Mouse (Mus musculus) stomach, postnatal 0 days (tissue): Measurements from ENCODE around the gene Apba1. TPM values are rescaled to one million over a fixed set of nuclear protein-coding genes. Genes with fewer than 3 reads are reported as not detected.
A peak's percentile ranks its signal among the peaks of the same experiment; 100 is the strongest.

Source experiments
- ATAC-seq: fragments of 200-750 bp; cut with Nextera tagmentation; 2 replicates; pipeline ENCODE4 v1.8.0; 2017; ENCODE audit not compliant: low FRiP score, low TSS enrichment
- DNase-seq: peaks from one replicate; pipeline ENCODE4 v3.0.0-alpha.2; 2016; ENCODE audit warnings: low spot score
- H3K27ac ChIP-seq: fragments of 300-500 bp; sonication (generic); replicated peaks from 2 replicates; pipeline ENCODE4 v1.5.1; 2014; ENCODE audit warnings: mild to moderate bottlenecking, control low read depth
- H3K27me3 ChIP-seq: fragments of 300-500 bp; sonication (generic); 2 replicates; pipeline ENCODE4 v1.6.1; 2014; ENCODE audit warnings: low read length; ENCODE audit not compliant: control insufficient read depth, insufficient read depth
- H3K36me3 ChIP-seq: fragments of 300-500 bp; sonication (generic); 2 replicates; pipeline ENCODE4 v1.6.1; 2014; ENCODE audit warnings: low read length, mixed read lengths; ENCODE audit not compliant: control insufficient read depth, insufficient read depth
- H3K4me1 ChIP-seq: fragments of 300-500 bp; sonication (generic); replicated peaks from 2 replicates; pipeline ENCODE4 v1.6.1; 2014; ENCODE audit warnings: antibody characterized with exemption; ENCODE audit not compliant: control insufficient read depth, insufficient read depth
- H3K4me2 ChIP-seq: fragments of 300-500 bp; sonication (generic); replicated peaks from 2 replicates; pipeline ENCODE4 v1.6.1; 2014; ENCODE audit warnings: low read depth, mild to moderate bottlenecking, control low read depth, moderate library complexity
- H3K4me3 ChIP-seq: fragments of 300-500 bp; sonication (generic); 2 replicates; pipeline ENCODE4 v1.5.1; 2014; ENCODE audit warnings: low read depth, low read length, control low read depth
- H3K9ac ChIP-seq: fragments of 300-500 bp; sonication (generic); 2 replicates; pipeline ENCODE4 v1.6.1; 2014; ENCODE audit warnings: mild to moderate bottlenecking, low read length, control low read depth, mixed read lengths
- H3K9me3 ChIP-seq: fragments of 300-500 bp; sonication (generic); 2 replicates; pipeline ENCODE4 v1.6.1; 2016; ENCODE audit warnings: low read length; ENCODE audit not compliant: control insufficient read depth
- CTCF ChIP-seq: IDR thresholded peaks from 2 replicates; pipeline ENCODE4 v1.5.1; 2016; ENCODE audit warnings: antibody characterized with exemption, low read depth, mild to moderate bottlenecking, moderate library complexity
- EP300 ChIP-seq: optimal IDR thresholded peaks from 2 replicates; pipeline ENCODE3; 2016; ENCODE audit warnings: antibody characterized with exemption
- WGBS: fragments of 180-500 bp; shearing (Covaris S2); extraction: QIAGEN DNeasy Blood & Tissue Kit; methylation state at CpG from one replicate; pipeline ENCODE4 v1.1.7; 2014; 5-methylcytosine and 5-hydroxymethylcytosine counted together
- polyA plus RNA-seq: library from polyadenylated mRNA; unstranded; fragments of >200 nt; fragmentation: Nextera tagmentation; extraction: Ambion mirVana; gene quantifications from 2 replicates; pipeline ENCODE4 v1.2.1, GENCODE M21; 2015

The Apba1 gene
- polyA plus RNA-seq, 1 experiment from 2014 or later, result 0.55 TPM

DNA sequence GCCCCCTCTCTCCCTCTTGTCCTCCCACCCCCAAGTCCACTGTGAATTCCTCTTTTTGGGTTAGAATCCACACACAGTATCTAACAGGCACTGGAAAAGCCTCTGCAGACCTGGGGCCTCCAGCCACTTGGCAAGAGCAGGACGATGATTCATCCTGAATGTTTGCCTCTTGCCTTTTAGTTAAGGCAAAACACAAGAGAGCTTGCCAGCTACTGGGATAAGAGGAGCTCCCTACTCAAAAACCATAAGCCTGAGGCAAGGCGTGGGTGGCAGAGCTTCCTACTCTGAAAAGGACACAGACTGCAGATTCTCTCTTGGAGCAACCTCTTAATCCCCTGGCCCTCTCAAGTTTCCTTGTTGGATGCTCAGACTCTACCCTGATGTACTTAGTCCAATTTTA is 208.5 kb downstream of the Apba1 start:
- Histone ChIP-seq H3K9me3 (no peaks in the 10 kb centered on the region), H3K27me3 (no peaks in the 10 kb centered on the region), H3K4me2 (no peak overlapping the region), H3K4me1 (0 out of 2 replicates have a peak, but pooled peaks cover 2% of the 10 kb centered on the region), H3K9ac (no peak overlapping the region), H3K4me3 (no peak overlapping the region), H3K27ac (peak overlapping the region; percentile 50; the same call in 1 of the 2 replicates), H3K36me3 (no peaks in the 10 kb centered on the region)
- no peak for TF ChIP-seq EP300
- TF ChIP-seq CTCF, result no peak
- WGBS, result 9% methylated on average over 2 of the region's 2 CpGs
- ATAC-seq (peak; percentile 73), DNase-seq (peak; percentile 56)

DNA sequence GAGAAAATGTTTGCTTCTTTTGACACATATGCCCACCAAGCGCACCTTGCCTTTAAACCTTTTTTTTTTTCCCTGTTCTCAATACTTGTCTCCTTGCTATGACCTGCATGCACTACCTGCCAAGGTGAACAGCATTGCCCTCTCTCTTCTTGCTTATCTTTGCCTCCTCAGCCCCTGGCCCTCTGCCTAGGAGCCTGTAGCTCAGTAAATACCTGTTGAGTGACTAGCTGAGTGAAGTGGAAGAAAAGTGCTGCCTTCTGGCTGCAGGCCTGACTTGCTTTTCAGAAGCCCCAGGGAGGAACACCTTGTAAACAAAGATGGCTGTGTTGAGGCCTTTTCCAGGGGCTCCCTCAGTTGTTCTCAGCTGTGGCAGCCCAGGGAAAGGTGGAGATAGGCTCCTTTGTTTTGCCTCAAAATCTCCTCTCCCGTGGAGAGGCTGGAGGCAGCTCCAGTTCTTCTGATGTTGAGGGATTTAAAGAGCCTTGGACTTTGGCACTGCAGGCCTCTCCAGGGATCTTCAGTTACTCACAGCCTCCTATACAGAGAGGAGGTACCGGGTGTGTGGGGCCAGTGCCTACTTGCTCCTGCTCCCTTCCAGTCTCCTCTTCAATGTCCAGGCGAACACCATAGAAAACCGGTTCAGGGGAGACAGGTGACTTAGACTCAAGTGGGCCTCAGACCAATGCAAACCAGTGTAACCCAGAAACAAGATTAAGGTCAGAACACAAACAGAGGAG is 209.6 kb downstream of the Apba1 start:
- peaks cover 2% of the 10 kb centered on the region for H3K4me1 ChIP-seq
- TF ChIP-seq EP300 (no peak), CTCF (no peak)
- H3K36me3 ChIP-seq, result no peaks in the 10 kb centered on the region
- no peak overlapping the region for H3K27ac ChIP-seq
- DNase-seq, result peak; percentile 46
- ATAC-seq, result peak; percentile 34; the same call in 1 of the 2 replicates
- no peak overlapping the region for H3K4me3 ChIP-seq
- no peaks in the 10 kb centered on the region for H3K9me3 ChIP-seq
- whole genome bisulfite sequencing, result 59% methylated on average over 5 of the region's 5 CpGs
- no peak overlapping the region for H3K4me2 ChIP-seq
- H3K27me3 ChIP-seq, result no peaks in the 10 kb centered on the region
- H3K9ac ChIP-seq, result no peak overlapping the region

- peaks cover 2% of the 10 kb centered on the region for H3K4me1 ChIP-seq
- H3K36me3 ChIP-seq, result no peaks in the 10 kb centered on the region
- WGBS, result 85% methylated on average over 2 of the region's 2 CpGs
- no peaks in the 10 kb centered on the region for H3K9me3 ChIP-seq
- no peak overlapping the region for H3K9ac ChIP-seq
- ATAC-seq (no peak), DNase-seq (no peak)
- H3K27me3 ChIP-seq, result no peaks in the 10 kb centered on the region
- no peak for TF ChIP-seq EP300
- no peak for TF ChIP-seq CTCF
- H3K4me2 ChIP-seq, result no peak overlapping the region
- no peak overlapping the region for H3K4me3 ChIP-seq
- no peak overlapping the region for H3K27ac ChIP-seq
These were observed 210.2 kb downstream of the Apba1 start for GRCm38 (mm10) chr19:23968862-23969225.

GRCm38 (mm10) chr19:23970374-23970773 is 211.7 kb downstream of the Apba1 start:
- no peak for TF ChIP-seq CTCF
- no peak for TF ChIP-seq EP300
- Histone ChIP-seq H3K4me1 (peaks cover 2% of the 10 kb centered on the region), H3K36me3 (no peaks in the 10 kb centered on the region), H3K9ac (no peak overlapping the region), H3K4me2 (no peak overlapping the region), H3K4me3 (no peak overlapping the region), H3K9me3 (no peaks in the 10 kb centered on the region), H3K27ac (no peak overlapping the region), H3K27me3 (no peaks in the 10 kb centered on the region)
- no peak for DNase-seq
- ATAC-seq, result no peak
- WGBS, result 77% methylated on average over 3 of the region's 3 CpGs

- H3K4me2 ChIP-seq, result no peak overlapping the region
- no peaks in the 10 kb centered on the region for H3K9me3 ChIP-seq
- TF ChIP-seq CTCF, result no peak
- TF ChIP-seq EP300, result no peak
- H3K4me1 ChIP-seq, result peaks cover 2% of the 10 kb centered on the region
- no peak overlapping the region for H3K27ac ChIP-seq
- no peaks in the 10 kb centered on the region for H3K27me3 ChIP-seq
- DNase-seq (no peak), ATAC-seq (no peak)
- H3K4me3 ChIP-seq, result no peak overlapping the region
- no peaks in the 10 kb centered on the region for H3K36me3 ChIP-seq
- H3K9ac ChIP-seq, result no peak overlapping the region
- WGBS, result 92% methylated on average over 7 of the region's 7 CpGs
These were observed 212.7 kb downstream of the Apba1 start for GRCm38 (mm10) chr19:23971391-23971790.

- TF ChIP-seq EP300 (no peak), CTCF (peak; percentile 36)
- ATAC-seq (peak; percentile 74; the same call in 1 of the 2 replicates), DNase-seq (no peak)
- Histone ChIP-seq H3K27me3 (no peaks in the 10 kb centered on the region), H3K4me2 (no peak overlapping the region), H3K9ac (no peak overlapping the region), H3K4me3 (no peak overlapping the region), H3K27ac (peak overlapping the region; percentile 50), H3K36me3 (no peaks in the 10 kb centered on the region), H3K4me1 (no peaks in the 10 kb centered on the region; the same call in none of the 2 replicates), H3K9me3 (no peaks in the 10 kb centered on the region)
- WGBS, result 62% methylated on average over 16 of the region's 16 CpGs
These were observed 214.4 kb downstream of the Apba1 start for GRCm38 (mm10) chr19:23972881-23973649.
